Comparison of ENCODE assay signal across 17 mouse cellular contexts in genomic region chr1:194428586-194428985, GRCm38 (mm10).
A peak's percentile ranks its signal among the peaks of the same experiment; 100 is the strongest.
DNase-seq lines count a peak whose midpoint lies in the region; ATAC-seq lines count a peak whose summit lies in the region.
"Had no signal": no experiment of that assay in that cellular context is flagged by ENCODE, and none has a peak within 500 bp of the region (broad histone marks: within the 10 kb centered on the region; RNA-seq: fewer than 3 reads in every experiment).

No protein-coding gene starts in this region.

- ATAC-seq in common myeloid progenitor, adult 5-6 weeks (replicated peaks; ENCODE audit: low read depth, poor library complexity, severe bottlenecking) = 0 out of 2 replicates have a peak, but pooled peaks have one; percentile 50
- ATAC-seq in hematopoietic stem cell, adult 5-6 weeks (replicated peaks in 1 of 2; ENCODE audit: insufficient read depth in 1 of 2, low FRiP score in 2 of 2, low TSS enrichment in 1 of 2, low read depth in 1 of 2, poor library complexity in 2 of 2, severe bottlenecking in 2 of 2) = peak; percentile 56 to 63; a peak in 3 of 4 replicates
- peak; percentile 72 for ATAC-seq in megakaryocyte progenitor cell, adult 5-6 weeks (replicated peaks; ENCODE audit: poor library complexity)
- ATAC-seq: forebrain, embryonic 14.5 days; forebrain, embryonic 16.5 days had no signal

- no peak for DNase-seq in ovary, postnatal 36 days (ENCODE audit: low spot score)
- DNase-seq in ovary, postnatal 10 days (ENCODE audit: low spot score) = no peak
- no peak for DNase-seq in kidney, adult 8-10 months
- DNase-seq: adrenal gland, adult 2 months; adrenal gland, postnatal 10 days; adrenal gland, postnatal 25 days; cerebellum, adult 11-12 months; cerebellum, adult 2 months; cerebellum, adult 9-10 months; cerebellum, postnatal 10 days; cerebellum, postnatal 25 days; embryo, embryonic 11 days had no signal
